Mouse (Mus musculus) neural tube, embryonic 11.5 days (tissue): ENCODE results near the gene Serpina3i. TPM values are rescaled to one million over a fixed set of nuclear protein-coding genes. Genes with fewer than 3 reads are reported as not detected.

ENCODE experiments used
- ATAC-seq: fragments of 200-750 bp; cut with Nextera tagmentation; 2 replicates; pipeline ENCODE4 v1.8.0; 2017; ENCODE audit warnings: moderate number of reproducible peaks, mild to moderate bottlenecking, moderate TSS enrichment, moderate library complexity; ENCODE audit not compliant: insufficient read depth, low FRiP score, low TSS enrichment
- DNase-seq: peaks from one replicate; pipeline ENCODE4 v3.0.0-alpha.2; 2015; ENCODE audit warnings: low spot score
- H3K27ac ChIP-seq: fragments of 300-500 bp; sonication (generic); 2 replicates; pipeline ENCODE4 v1.5.1; 2014; ENCODE audit warnings: low read depth, mild to moderate bottlenecking, low read length
- H3K27me3 ChIP-seq: fragments of 300-500 bp; sonication (generic); 2 replicates; pipeline ENCODE4 v1.6.1; 2014; ENCODE audit warnings: mild to moderate bottlenecking, low read length, mixed read lengths; ENCODE audit not compliant: control insufficient read depth, insufficient read depth
- H3K36me3 ChIP-seq: fragments of 300-500 bp; sonication (generic); 2 replicates; pipeline ENCODE4 v1.6.1; 2014; ENCODE audit warnings: mild to moderate bottlenecking, low read length, moderate library complexity, mixed read lengths; ENCODE audit not compliant: control insufficient read depth, insufficient read depth
- H3K4me1 ChIP-seq: fragments of 300-500 bp; sonication (generic); 2 replicates; pipeline ENCODE4 v1.6.1; 2014; ENCODE audit warnings: low read length, mixed read lengths; ENCODE audit not compliant: control insufficient read depth, insufficient read depth
- H3K4me2 ChIP-seq: fragments of 300-500 bp; sonication (generic); 2 replicates; pipeline ENCODE4 v1.6.1; 2014; ENCODE audit warnings: low read depth, mild to moderate bottlenecking, moderate library complexity
- H3K4me3 ChIP-seq: fragments of 300-500 bp; sonication (generic); 2 replicates; pipeline ENCODE4 v1.5.1; 2014; ENCODE audit warnings: low read depth, low read length
- H3K9ac ChIP-seq: fragments of 300-500 bp; sonication (generic); 2 replicates; pipeline ENCODE4 v1.6.1; 2014; ENCODE audit warnings: mild to moderate bottlenecking, low read length
- H3K9me3 ChIP-seq: fragments of 300-500 bp; sonication (generic); 2 replicates; pipeline ENCODE4 v1.6.1; 2016; ENCODE audit warnings: low read length; ENCODE audit not compliant: control insufficient read depth
- WGBS: fragments of 180-500 bp; shearing (Covaris S2); extraction: QIAGEN DNeasy Blood & Tissue Kit; methylation state at CpG from one replicate; pipeline ENCODE4 v1.1.7; 2014; 5-methylcytosine and 5-hydroxymethylcytosine counted together
- polyA plus RNA-seq: library from polyadenylated mRNA; unstranded; fragments of >200 nt; fragmentation: Nextera tagmentation; extraction: Ambion mirVana; gene quantifications from 2 replicates; pipeline ENCODE4 v1.2.1, GENCODE M21; 2014

The Serpina3i gene
- polyA plus RNA-seq, 1 experiment from 2014 or later = 0.13 TPM

DNA sequence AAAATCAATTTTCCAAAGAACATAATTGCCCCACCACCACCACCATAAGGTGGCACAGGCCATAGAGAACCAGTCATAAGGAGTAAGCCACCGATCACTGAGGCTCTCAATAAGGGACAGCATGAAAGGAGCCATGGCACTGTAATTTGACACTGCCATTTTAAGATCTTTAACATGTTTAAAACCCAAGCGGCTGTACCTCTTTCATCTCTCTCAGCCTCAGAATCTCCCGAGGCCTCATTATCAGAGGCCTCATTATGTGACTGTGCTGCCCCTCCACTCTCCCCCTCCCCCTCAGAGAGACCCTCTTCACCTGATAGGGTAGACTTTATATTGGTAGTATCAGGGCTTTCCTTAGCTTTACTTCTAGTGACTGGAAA lies 16.1 kb downstream of the Serpina3i start:
- H3K36me3 ChIP-seq = no peaks in the 10 kb centered on the region
- H3K4me2 ChIP-seq = no peak overlapping the region
- H3K27me3 ChIP-seq = no peaks in the 10 kb centered on the region
- H3K9me3 ChIP-seq = no peaks in the 10 kb centered on the region
- 12% methylated on average over 3 of the region's 3 CpGs for WGBS
- ATAC-seq (no peak), DNase-seq (no peak)
- no peak overlapping the region for H3K27ac ChIP-seq
- no peak overlapping the region for H3K9ac ChIP-seq
- no peaks in the 10 kb centered on the region for H3K4me1 ChIP-seq
- no peak overlapping the region for H3K4me3 ChIP-seq

DNA sequence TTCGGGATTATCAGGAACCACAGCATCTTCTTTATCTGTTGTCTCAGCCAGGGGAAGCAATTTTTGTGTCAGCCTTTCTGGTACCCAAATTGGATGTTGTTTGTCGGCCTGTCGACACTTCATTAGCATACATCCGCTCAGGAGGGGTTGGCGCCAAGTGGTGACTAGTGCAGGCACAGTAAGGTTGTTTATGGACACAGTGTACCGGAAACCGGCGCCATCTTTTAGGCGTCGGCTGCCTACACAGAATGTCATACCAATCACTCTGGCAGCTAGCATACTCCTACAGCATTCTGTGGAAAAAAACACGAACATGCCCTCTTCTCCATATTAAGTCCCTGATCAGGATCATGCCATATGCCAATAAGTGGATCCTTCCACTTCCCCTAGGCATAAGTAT lies 20.5 kb downstream of the Serpina3i start:
- no peak overlapping the region for H3K4me2 ChIP-seq
- no peak for ATAC-seq
- no peak overlapping the region for H3K9ac ChIP-seq
- no peaks in the 10 kb centered on the region for H3K27me3 ChIP-seq
- no peaks in the 10 kb centered on the region for H3K9me3 ChIP-seq
- WGBS = 90% methylated on average over 11 of the region's 11 CpGs
- no peak overlapping the region for H3K27ac ChIP-seq
- no peaks in the 10 kb centered on the region for H3K4me1 ChIP-seq
- no peak overlapping the region for H3K4me3 ChIP-seq
- no peaks in the 10 kb centered on the region for H3K36me3 ChIP-seq
- DNase-seq = no peak

DNA sequence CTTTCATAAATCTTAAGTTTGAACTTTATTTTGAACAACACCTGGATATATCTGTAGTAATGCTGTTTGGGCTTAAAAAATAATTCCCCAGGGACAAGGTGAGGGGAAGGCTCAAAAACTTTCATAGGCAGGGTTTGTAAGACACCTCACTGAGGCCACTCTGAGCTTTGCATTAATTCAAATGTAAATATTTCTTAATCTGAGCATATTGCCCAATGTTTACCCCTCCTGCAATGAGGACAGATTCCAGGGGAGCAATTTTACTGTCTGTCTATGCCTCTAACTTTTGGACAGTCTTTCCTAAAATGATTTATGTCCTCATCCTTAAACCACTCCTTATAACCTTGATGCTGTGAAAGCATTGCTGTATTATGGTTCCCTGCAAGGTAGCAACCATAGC lies 25.4 kb downstream of the Serpina3i start:
- DNase-seq (no peak), ATAC-seq (no peak)
- Histone ChIP-seq H3K9me3 (no peaks in the 10 kb centered on the region), H3K4me1 (no peaks in the 10 kb centered on the region), H3K27me3 (no peaks in the 10 kb centered on the region), H3K4me3 (no peak overlapping the region), H3K4me2 (no peak overlapping the region), H3K36me3 (no peaks in the 10 kb centered on the region), H3K9ac (no peak overlapping the region), H3K27ac (no peak overlapping the region)

DNA sequence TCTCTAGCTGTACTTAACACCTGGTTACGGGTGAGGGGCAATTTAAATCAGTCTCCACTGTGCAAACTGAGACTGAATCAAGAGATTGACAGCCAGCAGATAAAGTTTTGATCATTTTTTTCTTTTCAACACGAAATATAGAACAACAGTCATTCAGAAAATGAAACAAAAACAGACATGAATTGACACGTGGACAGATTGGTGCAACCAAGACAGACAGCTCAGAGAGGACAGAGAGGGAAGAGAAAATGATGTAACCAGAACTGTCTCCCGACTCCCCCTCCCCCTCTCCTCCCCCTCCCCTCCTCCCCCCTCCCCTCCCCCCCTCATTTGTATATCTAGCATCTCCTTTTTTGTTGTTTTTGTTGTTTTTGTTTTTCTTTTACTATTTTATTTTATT lies 26.9 kb downstream of the Serpina3i start:
- H3K27ac ChIP-seq = no peak overlapping the region
- no peak overlapping the region for H3K9ac ChIP-seq
- ATAC-seq (no peak), DNase-seq (no peak)
- no peaks in the 10 kb centered on the region for H3K27me3 ChIP-seq
- no peaks in the 10 kb centered on the region for H3K36me3 ChIP-seq
- no peaks in the 10 kb centered on the region for H3K9me3 ChIP-seq
- no peak overlapping the region for H3K4me2 ChIP-seq
- no peak overlapping the region for H3K4me3 ChIP-seq
- WGBS = 60% methylated on average over 4 of the region's 4 CpGs
- no peaks in the 10 kb centered on the region for H3K4me1 ChIP-seq

DNA sequence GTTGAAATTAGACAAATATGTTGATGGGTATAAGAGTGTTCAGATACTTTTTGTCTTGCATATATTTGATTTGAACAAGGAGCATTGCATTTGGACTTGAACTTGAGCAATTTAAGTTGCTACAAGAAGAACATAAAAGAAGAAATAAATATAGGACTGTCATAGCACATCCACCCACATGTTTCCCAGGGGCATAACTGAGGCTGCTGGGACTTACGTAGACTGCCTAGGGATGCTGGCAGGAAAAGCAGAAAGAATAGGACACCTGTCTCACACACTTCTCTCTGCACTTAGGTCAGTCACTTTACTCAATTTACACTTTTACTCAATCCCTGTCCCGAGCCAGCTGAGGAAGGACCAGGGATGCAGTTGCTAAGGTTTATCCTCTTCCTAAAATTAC lies 31.0 kb downstream of the Serpina3i start:
- H3K36me3 ChIP-seq = no peaks in the 10 kb centered on the region
- H3K4me1 ChIP-seq = no peaks in the 10 kb centered on the region
- no peak overlapping the region for H3K4me2 ChIP-seq
- H3K27ac ChIP-seq = no peak overlapping the region
- DNase-seq (no peak), ATAC-seq (no peak)
- H3K4me3 ChIP-seq = no peak overlapping the region
- no peak overlapping the region for H3K9ac ChIP-seq
- no peaks in the 10 kb centered on the region for H3K9me3 ChIP-seq
- WGBS = 79% methylated on average over 2 of the region's 2 CpGs
- no peaks in the 10 kb centered on the region for H3K27me3 ChIP-seq

DNA sequence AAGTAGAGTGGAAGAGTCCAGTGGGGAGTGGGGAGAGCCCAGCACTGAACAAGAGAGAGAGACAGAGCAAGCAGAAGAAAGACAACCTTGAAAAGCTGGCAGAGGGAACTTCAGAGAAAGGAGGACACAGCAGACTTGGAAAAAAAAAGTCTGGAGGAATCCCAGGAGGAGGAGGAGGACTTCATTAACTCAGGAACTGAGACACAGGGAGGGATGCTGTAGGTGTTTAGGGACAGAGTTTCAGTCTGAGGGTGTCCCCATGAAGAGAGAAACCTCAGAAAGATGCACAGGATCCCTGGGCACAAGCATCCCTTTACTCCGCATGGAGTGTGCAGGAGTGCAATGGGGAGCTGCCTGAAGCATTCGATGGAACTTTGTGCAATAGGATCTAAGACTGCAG lies 35.1 kb downstream of the Serpina3i start:
- Histone ChIP-seq H3K9ac (no peak overlapping the region), H3K4me2 (no peak overlapping the region), H3K27me3 (no peaks in the 10 kb centered on the region), H3K9me3 (no peaks in the 10 kb centered on the region), H3K27ac (no peak overlapping the region), H3K4me1 (no peaks in the 10 kb centered on the region), H3K36me3 (no peaks in the 10 kb centered on the region), H3K4me3 (no peak overlapping the region)
- ATAC-seq (no peak), DNase-seq (no peak)
- WGBS = 91% methylated on average over 2 of the region's 2 CpGs

DNA sequence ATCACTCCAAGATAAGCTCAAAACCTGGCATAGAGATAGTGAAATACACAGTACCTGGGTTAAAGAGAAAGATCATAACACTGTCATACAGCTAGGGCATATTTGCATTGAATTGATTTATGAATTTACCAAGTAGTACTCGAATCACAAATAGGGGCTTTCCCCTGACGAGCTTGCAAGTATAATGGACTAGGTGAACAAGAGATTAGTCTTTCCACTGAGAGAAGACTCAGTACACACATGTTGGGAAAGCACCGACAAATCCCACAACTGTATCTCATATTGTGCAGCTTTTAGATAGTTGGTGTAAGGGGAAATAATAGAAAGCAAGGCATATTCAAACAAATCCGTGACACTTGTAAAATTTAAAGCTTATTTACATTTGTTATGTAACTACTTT lies 43.1 kb downstream of the Serpina3i start:
- Histone ChIP-seq H3K9ac (no peak overlapping the region), H3K4me3 (no peak overlapping the region), H3K4me2 (no peak overlapping the region), H3K27me3 (no peaks in the 10 kb centered on the region), H3K27ac (no peak overlapping the region), H3K9me3 (no peaks in the 10 kb centered on the region), H3K4me1 (no peaks in the 10 kb centered on the region), H3K36me3 (no peaks in the 10 kb centered on the region)
- ATAC-seq (no peak), DNase-seq (no peak)
- 85% methylated on average over 4 of the region's 4 CpGs for WGBS

DNA sequence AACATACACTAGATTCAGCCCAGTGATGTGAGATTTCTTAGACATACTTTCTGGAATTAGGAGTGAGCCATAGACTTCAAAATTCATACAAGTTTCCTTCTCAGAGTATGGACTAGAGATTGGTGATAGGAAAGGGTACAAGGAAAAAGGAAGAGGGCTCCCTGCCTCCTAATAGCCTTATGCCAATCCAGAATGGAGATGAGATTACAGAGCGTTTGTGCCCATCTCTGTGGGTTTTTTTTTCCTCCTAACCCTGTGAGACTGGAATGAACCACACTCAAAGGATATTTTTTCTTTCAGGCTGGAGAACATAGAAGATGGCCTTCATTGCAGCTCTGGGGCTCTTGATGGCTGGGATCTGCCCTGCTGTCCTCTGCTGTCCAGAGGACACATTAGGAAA lies 51.3 kb downstream of the Serpina3i start, which contains the start of gene Serpina3j:
TSS of gene Serpina3j (plus strand) at position 301 of the 400 bp plus-strand sequence.
- DNase-seq (no peak), ATAC-seq (no peak)
- 85% methylated on average over 1 of the region's 1 CpGs for WGBS
- no peak within 1 kb of the TSS for H3K4me2 ChIP-seq
- H3K9ac ChIP-seq = no peak within 1 kb of the TSS
- H3K4me3 ChIP-seq = no peak within 1 kb of the TSS
- H3K27ac ChIP-seq = no peak within 1 kb of the TSS
- H3K4me1 ChIP-seq = no peaks in the 10 kb centered on the region
- no peaks in the 10 kb centered on the region for H3K27me3 ChIP-seq
- H3K9me3 ChIP-seq = peaks cover 2% of the 10 kb centered on the region; the same call in 1 of the 2 replicates
- no peaks in the 10 kb centered on the region for H3K36me3 ChIP-seq
